Mouse (Mus musculus) T-cell, adult 2 months (primary cell): ENCODE data around the gene Ppp1r12a.
A peak's percentile ranks its signal among the peaks of the same experiment; 100 is the strongest.

ENCODE experiments used
- DNase-seq: peaks from one replicate; pipeline ENCODE4 v3.0.0; 2022; ENCODE audit warnings: low spot score

Gene Ppp1r12a

GRCm38 (mm10) chr10:108333642-108334041 is 171.6 kb downstream of the Ppp1r12a start:
- DNase-seq = peak; percentile 7
